Mouse (Mus musculus): ENCODE data around the gene Lpcat1.

- TF ChIP-seq CTCF (IDR thresholded peaks at IDR 0.05; ENCODE audit: low read depth) (no peak), EP300 (IDR thresholded peaks at IDR 0.05; ENCODE audit: low read depth) (no peak)
These were observed 5.5 kb downstream of the Lpcat1 start for GRCm38 (mm10) chr13:73472481-73472880.
